Mouse (Mus musculus) limb, embryonic 11.5 days (tissue): ENCODE results near the gene Serpinb3d. TPM values are rescaled to one million over a fixed set of nuclear protein-coding genes. Genes with fewer than 3 reads are reported as not detected.
"Not testable (repeated sequence)": the region's sequence is repeated elsewhere in the genome, so short reads cannot be mapped to it uniquely, and the experiment has no call there.

ENCODE experiments used
- ATAC-seq: fragments of 200-750 bp; cut with Nextera tagmentation; 2 replicates; pipeline ENCODE4 v1.8.0; 2017; ENCODE audit warnings: low read depth; ENCODE audit not compliant: insufficient number of reproducible peaks, low FRiP score, low TSS enrichment
- DNase-seq: peaks from one replicate; pipeline ENCODE4 v3.0.0-alpha.2; 2015; ENCODE audit warnings: low spot score
- H3K27ac ChIP-seq: fragments of 300-500 bp; sonication (generic); replicated peaks from 2 replicates; pipeline ENCODE4 v1.5.1; 2014; ENCODE audit warnings: low read depth, mild to moderate bottlenecking, low read length
- H3K27me3 ChIP-seq: fragments of 300-500 bp; sonication (generic); 2 replicates; pipeline ENCODE4 v1.6.1; 2014; ENCODE audit warnings: mild to moderate bottlenecking, low read length, mixed read lengths; ENCODE audit not compliant: control insufficient read depth, insufficient read depth
- H3K36me3 ChIP-seq: fragments of 300-500 bp; sonication (generic); 2 replicates; pipeline ENCODE4 v1.6.1; 2014; ENCODE audit warnings: mild to moderate bottlenecking, low read length, moderate library complexity, mixed read lengths; ENCODE audit not compliant: control insufficient read depth, insufficient read depth
- H3K4me1 ChIP-seq: fragments of 300-500 bp; sonication (generic); 2 replicates; pipeline ENCODE4 v1.6.1; 2014; ENCODE audit warnings: low read length, mixed read lengths; ENCODE audit not compliant: control insufficient read depth, insufficient read depth
- H3K4me2 ChIP-seq: fragments of 300-500 bp; sonication (generic); 2 replicates; pipeline ENCODE4 v1.6.1; 2014; ENCODE audit warnings: low read depth, mild to moderate bottlenecking, moderate library complexity; ENCODE audit not compliant: severe bottlenecking
- H3K4me3 ChIP-seq: fragments of 300-500 bp; sonication (generic); 2 replicates; pipeline ENCODE4 v1.5.1; 2014; ENCODE audit warnings: low read depth, low read length
- H3K9ac ChIP-seq: fragments of 300-500 bp; sonication (generic); 2 replicates; pipeline ENCODE4 v1.6.1; 2014; ENCODE audit warnings: mild to moderate bottlenecking, low read length
- H3K9me3 ChIP-seq: fragments of 300-500 bp; sonication (generic); 2 replicates; pipeline ENCODE4 v1.6.1; 2016; ENCODE audit warnings: low read length; ENCODE audit not compliant: control insufficient read depth
- WGBS: fragments of 180-500 bp; shearing (Covaris S2); extraction: QIAGEN DNeasy Blood & Tissue Kit; methylation state at CpG from one replicate; pipeline ENCODE4 v1.1.7; 2014; 5-methylcytosine and 5-hydroxymethylcytosine counted together
- polyA plus RNA-seq: library from polyadenylated mRNA; unstranded; fragments of >200 nt; fragmentation: Nextera tagmentation; extraction: Ambion mirVana; gene quantifications from 2 replicates; pipeline ENCODE4 v1.2.1, GENCODE M21; 2014

Gene Serpinb3d
- polyA plus RNA-seq: not detected in 2 replicates

GRCm38 (mm10) chr1:107083406-107083805 lies at the start of gene Serpinb3d:
Gene Serpinb3d (minus strand): TSS chr1:107083506.
- H3K4me1 ChIP-seq: no peaks in the 10 kb centered on the region
- no peaks in the 10 kb centered on the region for H3K27me3 ChIP-seq
- H3K9ac ChIP-seq: no peak within 1 kb of the TSS
- no peak for DNase-seq
- no peak for ATAC-seq
- H3K4me3 ChIP-seq: no peak within 1 kb of the TSS
- no peak within 1 kb of the TSS for H3K4me2 ChIP-seq
- H3K9me3 ChIP-seq: no peaks in the 10 kb centered on the region
- no peak within 1 kb of the TSS for H3K27ac ChIP-seq
- H3K36me3 ChIP-seq: no peaks in the 10 kb centered on the region

- DNase-seq, H3K4me2 ChIP-seq, ATAC-seq, H3K9me3 ChIP-seq, H3K27ac ChIP-seq, H3K4me3 ChIP-seq, H3K27me3 ChIP-seq, H3K36me3 ChIP-seq, H3K4me1 ChIP-seq, H3K9ac ChIP-seq: not testable (repeated sequence)
Observed at GRCm38 (mm10) chr1:107127453-107127852, 44.1 kb upstream of the Serpinb3d start.

GRCm38 (mm10) chr1:107098417-107098816 lies 15.1 kb upstream of the Serpinb3d start:
- H3K27me3 ChIP-seq: no peaks in the 10 kb centered on the region
- H3K9ac ChIP-seq: no peak overlapping the region
- H3K9me3 ChIP-seq: no peaks in the 10 kb centered on the region
- whole genome bisulfite sequencing: 84% methylated on average over 2 of the region's 2 CpGs
- DNase-seq: no peak
- no peak overlapping the region for H3K27ac ChIP-seq
- H3K4me2 ChIP-seq: no peak overlapping the region
- H3K4me1 ChIP-seq: no peaks in the 10 kb centered on the region
- no peak overlapping the region for H3K4me3 ChIP-seq
- ATAC-seq: no peak
- H3K36me3 ChIP-seq: no peaks in the 10 kb centered on the region

GRCm38 (mm10) chr1:107052203-107052602 lies 31.1 kb downstream of the Serpinb3d start, which contains the start of gene Serpinb3a:
Gene Serpinb3a (minus strand): TSS chr1:107052303.
- H3K4me2 ChIP-seq: no peak within 1 kb of the TSS
- DNase-seq (no peak), ATAC-seq (no peak)
- WGBS: 92% methylated on average over 1 of the region's 1 CpGs
- H3K27ac ChIP-seq: no peak within 1 kb of the TSS
- no peak within 1 kb of the TSS for H3K9ac ChIP-seq
- H3K9me3 ChIP-seq: no peaks in the 10 kb centered on the region
- no peaks in the 10 kb centered on the region for H3K27me3 ChIP-seq
- H3K4me1 ChIP-seq: no peaks in the 10 kb centered on the region
- no peak within 1 kb of the TSS for H3K4me3 ChIP-seq
- no peaks in the 10 kb centered on the region for H3K36me3 ChIP-seq

GRCm38 (mm10) chr1:107034236-107034635 lies 49.1 kb downstream of the Serpinb3d start:
- not testable (repeated sequence) for H3K4me1 ChIP-seq, H3K27me3 ChIP-seq, H3K27ac ChIP-seq, DNase-seq, H3K4me3 ChIP-seq, ATAC-seq, H3K4me2 ChIP-seq, H3K9me3 ChIP-seq, H3K9ac ChIP-seq, H3K36me3 ChIP-seq
- WGBS: 90% methylated on average over 3 of the region's 3 CpGs

Other genes with a start within 250 kb of the Serpinb3d start
- not detected in 2 replicates for gene Serpinb5, start 222.3 kb downstream of the Serpinb3d start, polyA plus RNA-seq
- gene Serpinb12, start 149.1 kb downstream of the Serpinb3d start, polyA plus RNA-seq: not detected in 2 replicates
- gene Serpinb13, start 102.5 kb downstream of the Serpinb3d start, polyA plus RNA-seq: not detected in 2 replicates
- gene Serpinb3a, start 31.2 kb downstream of the Serpinb3d start, polyA plus RNA-seq: not detected in 2 replicates
- gene Serpinb3b, start 194.9 kb upstream of the Serpinb3d start, polyA plus RNA-seq: not detected in 2 replicates
- gene Serpinb3c, start 194.9 kb upstream of the Serpinb3d start, polyA plus RNA-seq: not detected in 2 replicates